Mouse (Mus musculus) liver, embryonic 14.5 days (tissue): ENCODE data around the gene Kcnk13.

Experiments
- CTCF ChIP-seq: IDR thresholded peaks from 2 replicates; pipeline ENCODE4 v1.5.1; 2016; ENCODE audit warnings: antibody characterized with exemption, low read depth, control low read depth
- EP300 ChIP-seq: IDR thresholded peaks from 2 replicates; pipeline ENCODE4 v1.6.1; 2016; ENCODE audit warnings: antibody characterized with exemption, low read depth

DNA sequence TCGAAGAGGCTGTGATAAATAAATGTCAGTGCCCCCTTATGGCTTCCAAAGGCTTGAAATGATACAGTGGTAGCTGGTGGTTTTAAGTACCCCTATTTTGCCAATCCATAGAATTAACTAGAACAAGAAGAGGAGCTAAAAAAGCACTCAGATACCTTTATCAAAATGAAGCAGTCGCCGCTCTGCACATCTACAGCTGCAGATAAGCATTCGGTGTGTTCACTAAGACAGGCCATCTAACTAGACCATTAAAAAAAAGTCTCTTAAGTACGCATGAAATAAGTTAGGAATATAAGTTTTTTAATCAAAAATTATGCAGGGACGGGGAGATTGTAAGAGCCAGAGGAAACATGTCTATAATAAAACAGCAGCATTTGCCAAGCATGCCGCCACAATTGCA, 3.6 kb upstream of the Kcnk13 start:
- TF ChIP-seq CTCF: no peak
- peak; percentile 23; the same call in 1 of the 2 replicates for TF ChIP-seq EP300
